Mouse (Mus musculus): ENCODE data around the gene Rnf169. TPM values are rescaled to one million over a fixed set of nuclear protein-coding genes. Genes with fewer than 3 reads are reported as not detected.
"Not testable (repeated sequence)": the region's sequence is repeated elsewhere in the genome, so short reads cannot be mapped to it uniquely, and the experiment has no call there.

Rnf169 gene
- polyA plus RNA-seq, 1 experiment from 2014 or later: 6.4 TPM

- WGBS: 82% methylated on average over 5 of the region's 5 CpGs
- Histone ChIP-seq H3K4me1 (peaks cover 51% of the 10 kb centered on the region), H3K4me3 (no peak overlapping the region), H3K36me3 (no peaks in the 10 kb centered on the region), H3K9ac (no peak overlapping the region), H3K27ac (no peak overlapping the region), H3K4me2 (replicated peaks) (no peak overlapping the region), H3K27me3 (no peaks in the 10 kb centered on the region), H3K9me3 (no peaks in the 10 kb centered on the region)
- ATAC-seq (ENCODE audit: low FRiP score, low read depth): no peak
Observed at GRCm38 (mm10) chr7:99975819-99976575, 4.3 kb downstream of the Rnf169 start.

GRCm38 (mm10) chr7:99974208-99974970 is 5.9 kb downstream of the Rnf169 start:
- H3K4me2 ChIP-seq (replicated peaks): no peak overlapping the region
- no peaks in the 10 kb centered on the region for H3K36me3 ChIP-seq
- no peak for ATAC-seq (ENCODE audit: low FRiP score, low read depth)
- no peak overlapping the region for H3K27ac ChIP-seq
- H3K27me3 ChIP-seq: no peaks in the 10 kb centered on the region
- H3K9ac ChIP-seq: no peak overlapping the region
- peaks cover 52% of the 10 kb centered on the region for H3K4me1 ChIP-seq
- H3K9me3 ChIP-seq: no peaks in the 10 kb centered on the region
- H3K4me3 ChIP-seq: no peak overlapping the region
- WGBS: 79% methylated on average over 10 of the region's 10 CpGs

GRCm38 (mm10) chr7:99972912-99973311 is 7.3 kb downstream of the Rnf169 start:
- not testable (repeated sequence) for H3K4me2 ChIP-seq (replicated peaks); H3K4me3 ChIP-seq; H3K9ac ChIP-seq; H3K27me3 ChIP-seq; H3K27ac ChIP-seq; H3K36me3 ChIP-seq; H3K9me3 ChIP-seq; ATAC-seq (ENCODE audit: low FRiP score, low read depth)
- peaks cover 52% of the 10 kb centered on the region for H3K4me1 ChIP-seq
- WGBS: 84% methylated on average over 3 of the region's 3 CpGs

- Histone ChIP-seq H3K4me1 (peaks cover 50% of the 10 kb centered on the region), H3K4me3 (no peak overlapping the region), H3K27me3 (no peaks in the 10 kb centered on the region), H3K4me2 (replicated peaks) (no peak overlapping the region), H3K9me3 (no peaks in the 10 kb centered on the region), H3K9ac (no peak overlapping the region), H3K36me3 (no peaks in the 10 kb centered on the region), H3K27ac (no peak overlapping the region)
- no peak for ATAC-seq (ENCODE audit: low FRiP score, low read depth)
- WGBS: 63% methylated on average over 2 of the region's 2 CpGs
Observed at GRCm38 (mm10) chr7:99971926-99972325, 8.3 kb downstream of the Rnf169 start.

GRCm38 (mm10) chr7:99969151-99969550 is 11.1 kb downstream of the Rnf169 start:
- no peak overlapping the region for H3K27ac ChIP-seq
- no peak overlapping the region for H3K9ac ChIP-seq
- no peak overlapping the region for H3K4me3 ChIP-seq
- H3K9me3 ChIP-seq: no peaks in the 10 kb centered on the region
- ATAC-seq (ENCODE audit: low FRiP score, low read depth): no peak
- WGBS: 70% methylated on average over 4 of the region's 4 CpGs
- H3K27me3 ChIP-seq: no peaks in the 10 kb centered on the region
- H3K36me3 ChIP-seq: no peaks in the 10 kb centered on the region
- H3K4me2 ChIP-seq (replicated peaks): no peak overlapping the region
- peaks cover 62% of the 10 kb centered on the region for H3K4me1 ChIP-seq

GRCm38 (mm10) chr7:99966011-99966721 is 14.1 kb downstream of the Rnf169 start:
- 43% methylated on average over 9 of the region's 9 CpGs for WGBS
- H3K27ac ChIP-seq: peak overlapping the region; percentile 28; the same call in 1 of the 2 replicates
- no peaks in the 10 kb centered on the region for H3K36me3 ChIP-seq
- no peak overlapping the region for H3K4me2 ChIP-seq (replicated peaks)
- no peaks in the 10 kb centered on the region for H3K27me3 ChIP-seq
- H3K9ac ChIP-seq: no peak overlapping the region
- H3K9me3 ChIP-seq: no peaks in the 10 kb centered on the region
- no peak for ATAC-seq (ENCODE audit: low FRiP score, low read depth)
- H3K4me1 ChIP-seq: peaks cover 59% of the 10 kb centered on the region
- H3K4me3 ChIP-seq: no peak overlapping the region

GRCm38 (mm10) chr7:99965020-99965841 is 15.0 kb downstream of the Rnf169 start:
- H3K27ac ChIP-seq: peak overlapping the region; percentile 77
- 11% methylated on average over 9 of the region's 9 CpGs for WGBS
- H3K27me3 ChIP-seq: no peaks in the 10 kb centered on the region
- 0 out of 2 replicates have a peak, but pooled peaks have one; percentile 40 for ATAC-seq (ENCODE audit: low FRiP score, low read depth)
- peak overlapping the region; percentile 45 for H3K4me2 ChIP-seq (replicated peaks)
- H3K9ac ChIP-seq: peak overlapping the region; percentile 59
- H3K36me3 ChIP-seq: no peaks in the 10 kb centered on the region
- no peaks in the 10 kb centered on the region for H3K9me3 ChIP-seq
- no peak overlapping the region for H3K4me3 ChIP-seq
- H3K4me1 ChIP-seq: peaks cover 54% of the 10 kb centered on the region

GRCm38 (mm10) chr7:99963237-99963860 is 16.9 kb downstream of the Rnf169 start:
- Histone ChIP-seq H3K9ac (no peak overlapping the region), H3K27ac (no peak overlapping the region), H3K27me3 (no peaks in the 10 kb centered on the region), H3K9me3 (no peaks in the 10 kb centered on the region), H3K4me2 (replicated peaks) (no peak overlapping the region), H3K36me3 (no peaks in the 10 kb centered on the region), H3K4me3 (no peak overlapping the region), H3K4me1 (peaks cover 41% of the 10 kb centered on the region)
- 87% methylated on average over 3 of the region's 3 CpGs for whole genome bisulfite sequencing
- no peak for ATAC-seq (ENCODE audit: low FRiP score, low read depth)

- Histone ChIP-seq H3K9ac (no peak overlapping the region), H3K27ac (no peak overlapping the region), H3K4me2 (replicated peaks) (no peak overlapping the region), H3K4me1 (peaks cover 41% of the 10 kb centered on the region), H3K36me3 (no peaks in the 10 kb centered on the region), H3K4me3 (no peak overlapping the region), H3K9me3 (no peaks in the 10 kb centered on the region), H3K27me3 (no peaks in the 10 kb centered on the region)
- no peak for ATAC-seq (ENCODE audit: low FRiP score, low read depth)
- WGBS: 52% methylated on average over 8 of the region's 8 CpGs
Observed at GRCm38 (mm10) chr7:99962536-99963236, 17.6 kb downstream of the Rnf169 start.

- peaks cover 38% of the 10 kb centered on the region for H3K4me1 ChIP-seq
- no peaks in the 10 kb centered on the region for H3K27me3 ChIP-seq
- H3K36me3 ChIP-seq: no peaks in the 10 kb centered on the region
- H3K9ac ChIP-seq: no peak overlapping the region
- ATAC-seq (ENCODE audit: low FRiP score, low read depth): no peak
- no peaks in the 10 kb centered on the region for H3K9me3 ChIP-seq
- no peak overlapping the region for H3K27ac ChIP-seq
- WGBS: 94% methylated on average over 2 of the region's 2 CpGs
- no peak overlapping the region for H3K4me3 ChIP-seq
- H3K4me2 ChIP-seq (replicated peaks): no peak overlapping the region
Observed at GRCm38 (mm10) chr7:99961518-99961917, 18.7 kb downstream of the Rnf169 start.

GRCm38 (mm10) chr7:99960571-99960970 is 19.7 kb downstream of the Rnf169 start:
- not testable (repeated sequence) for H3K27ac ChIP-seq; H3K9me3 ChIP-seq; H3K27me3 ChIP-seq; ATAC-seq (ENCODE audit: low FRiP score, low read depth); H3K4me3 ChIP-seq; H3K36me3 ChIP-seq; H3K4me2 ChIP-seq (replicated peaks); H3K9ac ChIP-seq
- WGBS: 88% methylated on average over 2 of the region's 2 CpGs
- peaks cover 29% of the 10 kb centered on the region for H3K4me1 ChIP-seq

Data from limb, embryonic 13.5 days (tissue).